ENCODE assay signal across 8 mouse cellular contexts in the genomic region with DNA sequence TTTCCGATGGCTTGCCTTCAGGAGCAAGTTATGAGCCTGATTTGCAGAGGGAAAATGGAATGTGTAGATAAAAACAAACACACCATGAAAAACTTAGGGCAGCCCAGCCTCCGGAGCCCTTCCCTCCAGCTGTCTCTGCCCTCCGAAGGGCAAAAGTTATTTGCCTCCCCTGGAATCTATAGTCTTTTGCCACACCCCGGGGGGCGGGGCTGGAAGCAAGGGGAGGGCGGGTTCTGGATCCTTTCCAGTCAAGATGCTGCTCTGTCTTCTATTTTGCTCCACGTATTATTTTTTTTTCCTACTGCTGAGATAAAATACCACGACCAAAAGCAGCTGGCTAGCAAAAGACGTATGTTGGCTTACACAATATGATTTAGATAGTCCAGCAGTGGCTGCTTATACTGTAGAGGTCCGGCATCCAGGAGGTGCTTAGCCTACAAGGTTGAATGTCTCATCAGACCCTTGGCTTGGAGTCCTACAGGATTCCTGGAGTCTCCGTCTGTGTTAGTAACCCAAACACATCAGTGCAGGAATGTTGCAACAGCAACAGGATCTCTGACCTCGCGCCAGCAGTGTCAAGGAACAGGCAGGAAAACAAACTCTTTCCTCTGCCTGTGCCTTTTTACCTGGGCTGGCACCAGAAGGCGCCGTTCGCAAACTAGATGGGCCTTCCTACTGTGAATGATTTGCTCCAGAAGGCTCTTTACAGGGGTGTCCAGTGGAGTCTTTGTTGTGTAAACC. TPM values are rescaled to one million over a fixed set of nuclear protein-coding genes. Genes with fewer than 3 reads are reported as not detected.
DNase-seq lines count a peak whose midpoint lies in the region; ATAC-seq and TF ChIP-seq lines count a peak whose summit lies in the region.

No protein-coding gene starts in this region.

- TF ChIP-seq RAD21 in MEL (IDR thresholded peaks at IDR 0.05; ENCODE audit: low read depth, low read length), result no peak

- H3K4me2 ChIP-seq in forebrain, postnatal 0 days (ENCODE audit: low read depth), result 0 out of 2 replicates have a peak overlapping the region, but pooled peaks have one; percentile 6
- H3K4me2 ChIP-seq in liver, embryonic 11.5 days, result peak overlapping the region; percentile 48
- peak overlapping the region; percentile 24 for H3K4me2 ChIP-seq in neural tube, embryonic 13.5 days

- no peak for TF ChIP-seq CTCF in MEL (IDR thresholded peaks at IDR 0.05 in 2 of 3, conservative IDR thresholded peaks at IDR 0.05 in 1 of 3; ENCODE audit: control insufficient read depth in 1 of 3, insufficient read depth in 1 of 3, low read depth in 2 of 3, low read length in 3 of 3, poor library complexity in 1 of 3, severe bottlenecking in 1 of 3)
- no peak for TF ChIP-seq CTCF in forebrain, postnatal 0 days (IDR thresholded peaks at IDR 0.05; ENCODE audit: low read depth)

- no peak for ATAC-seq in forebrain, postnatal 0 days
- ATAC-seq in liver, embryonic 11.5 days (replicated peaks; ENCODE audit: low FRiP score), result no peak
- ATAC-seq in neural tube, embryonic 13.5 days (ENCODE audit: low read depth), result no peak

- no peaks in the 10 kb centered on the region for H3K79me2 ChIP-seq in MEL (ENCODE audit: control insufficient read depth, insufficient read depth, low read length, poor library complexity)

- no peak overlapping the region for H3K4me3 ChIP-seq in MEL (ENCODE audit: control insufficient read depth in 1 of 2, insufficient read depth in 1 of 2, low read depth in 2 of 2, low read length in 2 of 2)
- H3K4me3 ChIP-seq in forebrain, postnatal 0 days (ENCODE audit: low read depth, low read length), result no peak overlapping the region
- no peak overlapping the region; the same call in 1 of the 2 replicates for H3K4me3 ChIP-seq in liver, embryonic 11.5 days (ENCODE audit: low read depth, low read length)
- no peak overlapping the region for H3K4me3 ChIP-seq in neural tube, embryonic 13.5 days

- DNase-seq in 3T3-L1 (ENCODE audit: low read depth, low spot score) (peak; percentile 47), MEL (ENCODE audit: low read depth, low spot score) (peak; percentile 48)
- DNase-seq in forebrain, postnatal 0 days, result no peak
- peak; percentile 46 for DNase-seq in liver, embryonic 11.5 days (ENCODE audit: low spot score)
- DNase-seq in Muller cell, postnatal 12 days (ENCODE audit: inconsistent ontology term), result no peak
- no peak for DNase-seq in retina, postnatal 1 day
- no peak for DNase-seq in gastrocnemius, postnatal 25 days

- no peaks in the 10 kb centered on the region for H3K36me3 ChIP-seq in MEL (ENCODE audit: control insufficient read depth in 1 of 2, insufficient read depth in 2 of 2, low read length in 2 of 2)
- H3K36me3 ChIP-seq in forebrain, postnatal 0 days (ENCODE audit: insufficient read depth), result no peaks in the 10 kb centered on the region
- no peaks in the 10 kb centered on the region for H3K36me3 ChIP-seq in liver, embryonic 11.5 days (ENCODE audit: control insufficient read depth, insufficient read depth, low read length)
- H3K36me3 ChIP-seq in neural tube, embryonic 13.5 days, result no peaks in the 10 kb centered on the region

- no peak for TF ChIP-seq EP300 in MEL (IDR thresholded peaks at IDR 0.05; ENCODE audit: low read depth in 1 of 2, low read length in 2 of 2)

- H3K4me1 ChIP-seq in MEL (ENCODE audit: control insufficient read depth in 1 of 2, insufficient read depth in 2 of 2, low read length in 2 of 2), result no peaks in the 10 kb centered on the region
- H3K4me1 ChIP-seq in forebrain, postnatal 0 days (ENCODE audit: insufficient read depth), result no peaks in the 10 kb centered on the region
- H3K4me1 ChIP-seq in liver, embryonic 11.5 days (replicated peaks; ENCODE audit: control insufficient read depth, insufficient read depth, low read length), result peaks cover 2% of the 10 kb centered on the region; the same call in 1 of the 2 replicates
- H3K4me1 ChIP-seq in neural tube, embryonic 13.5 days (replicated peaks), result peaks cover 17% of the 10 kb centered on the region

- H3K9ac ChIP-seq in MEL (ENCODE audit: control insufficient read depth, low read depth, low read length, poor library complexity, severe bottlenecking), result no peak overlapping the region
- H3K9ac ChIP-seq in forebrain, postnatal 0 days, result no peak overlapping the region
- no peak overlapping the region for H3K9ac ChIP-seq in liver, embryonic 11.5 days (ENCODE audit: low read depth, low read length)
- 0 out of 2 replicates have a peak overlapping the region, but pooled peaks have one; percentile 32 for H3K9ac ChIP-seq in neural tube, embryonic 13.5 days

- H3K27me3 ChIP-seq in MEL (ENCODE audit: control insufficient read depth in 1 of 2, insufficient read depth in 2 of 2, low read length in 2 of 2), result no peaks in the 10 kb centered on the region; a peak in 2 of 4 replicates
- H3K27me3 ChIP-seq in forebrain, postnatal 0 days (ENCODE audit: insufficient read depth, low read length), result no peaks in the 10 kb centered on the region
- H3K27me3 ChIP-seq in liver, embryonic 11.5 days (replicated peaks; ENCODE audit: control insufficient read depth, insufficient read depth, low read length), result peaks cover 8% of the 10 kb centered on the region
- peaks cover 22% of the 10 kb centered on the region for H3K27me3 ChIP-seq in neural tube, embryonic 13.5 days

- 10% methylated on average over 16 of the region's 16 CpGs for WGBS in forebrain, postnatal 0 days
- WGBS in liver, embryonic 11.5 days, result 8% methylated on average over 16 of the region's 16 CpGs
- 7% methylated on average over 16 of the region's 16 CpGs for WGBS in neural tube, embryonic 13.5 days

- no peaks in the 10 kb centered on the region for H3K9me3 ChIP-seq in MEL (replicated peaks; ENCODE audit: insufficient read depth, low read length)
- no peaks in the 10 kb centered on the region for H3K9me3 ChIP-seq in forebrain, postnatal 0 days (ENCODE audit: low read length)
- no peaks in the 10 kb centered on the region for H3K9me3 ChIP-seq in liver, embryonic 11.5 days (ENCODE audit: control insufficient read depth, low read length)
- no peaks in the 10 kb centered on the region for H3K9me3 ChIP-seq in neural tube, embryonic 13.5 days

- TF ChIP-seq POLR2A in MEL (IDR thresholded peaks at IDR 0.05; ENCODE audit: control insufficient read depth in 1 of 2, insufficient read depth in 1 of 2, low read depth in 1 of 2, low read length in 2 of 2, poor library complexity in 1 of 2), result no peak

- no peak overlapping the region for H3K27ac ChIP-seq in MEL (ENCODE audit: control insufficient read depth, low read depth, low read length)
- H3K27ac ChIP-seq in forebrain, postnatal 0 days (ENCODE audit: low read depth, low read length), result no peak overlapping the region
- H3K27ac ChIP-seq in liver, embryonic 11.5 days (ENCODE audit: low read depth, low read length), result no peak overlapping the region
- H3K27ac ChIP-seq in neural tube, embryonic 13.5 days (replicated peaks), result no peak overlapping the region

TF ChIP-seq in MEL, 35 proteins besides CTCF, POLR2A, EP300 and RAD21:
- TF ChIP-seq MXI1 (IDR thresholded peaks at IDR 0.05; ENCODE audit: low read depth, low read length), result no peak
- no peak for TF ChIP-seq MAX (IDR thresholded peaks at IDR 0.05; ENCODE audit: low read length)
- TF ChIP-seq JUND (IDR thresholded peaks at IDR 0.05; ENCODE audit: low read depth, low read length), result no peak
- TF ChIP-seq ZKSCAN1 (IDR thresholded peaks at IDR 0.05; ENCODE audit: low read depth, low read length), result no peak
- TF ChIP-seq TAL1 (IDR thresholded peaks at IDR 0.05; ENCODE audit: low read length), result no peak
- TF ChIP-seq UBTF (IDR thresholded peaks at IDR 0.05; ENCODE audit: borderline replicate concordance, insufficient read depth, low read depth, low read length), result no peak
- no peak for TF ChIP-seq CHD2 (IDR thresholded peaks at IDR 0.05; ENCODE audit: low read length)
- TF ChIP-seq HCFC1 (IDR thresholded peaks at IDR 0.05; ENCODE audit: low read depth, low read length), result no peak
- no peak for TF ChIP-seq KAT2A (conservative IDR thresholded peaks at IDR 0.05; ENCODE audit: low read depth, low read length)
TF ChIP-seq in MEL: peak in this region for 0.

RNA-seq across cellular contexts. Expression of a gene that starts 5.4 kb away (rescaled TPM):
- total RNA-seq in MEL (2012; rRNA removed), result 26.8 and 27.7 TPM in 2 replicates
- polyA plus RNA-seq in MEL (2012; ENCODE audit: insufficient read depth in 1 of 2, insufficient read length in 2 of 2, low read depth in 1 of 2, low replicate concordance in 2 of 2, missing spikeins in 1 of 2), result 10 to 100 TPM in 1 of 2 experiments, not detected in 1; 42.3 TPM
- 63.6 and 79.6 TPM in 2 replicates for total RNA-seq in forebrain, postnatal 0 days (2014; rRNA removed)
- polyA plus RNA-seq in forebrain, postnatal 0 days (2015; fragmentation: Nextera tagmentation; extraction: Ambion mirVana), result 42.4 and 48.7 TPM in 2 replicates
- 22.7 and 23.8 TPM in 2 replicates for polyA plus RNA-seq in liver, embryonic 11.5 days (2014; fragmentation: Nextera tagmentation; extraction: Ambion mirVana)
- polyA plus RNA-seq in neural tube, embryonic 13.5 days (2015; fragmentation: Nextera tagmentation; extraction: Ambion mirVana), result 38.0 and 38.5 TPM in 2 replicates
- total RNA-seq in gastrocnemius, postnatal 25 days (2021), result 10 to 100 TPM; 22.8 to 23.6 TPM

Comparison
In these comparisons a context has a peak if more than half of its experiments do, and no peak if none do; other contexts are left out.
1. DNase-seq: peak in 3T3-L1 (single experiment), MEL (single experiment) and liver, embryonic 11.5 days (single experiment); none in forebrain, postnatal 0 days (single experiment), Muller cell, postnatal 12 days (single experiment), retina, postnatal 1 day (single experiment) and gastrocnemius, postnatal 25 days (single experiment).
2. Peak in every context shown above with its lines, with median percentiles within 50 percentile points of each other: H3K4me2 ChIP-seq.